Mouse (Mus musculus): Measurements from ENCODE around the gene Gpr157. TPM values are rescaled to one million over a fixed set of nuclear protein-coding genes. Genes with fewer than 3 reads are reported as not detected.

Gpr157 gene
- polyA plus RNA-seq, 1 experiment from 2014 or later, result 0.32 TPM

- WGBS, result 40% methylated on average over 18 of the region's 18 CpGs
- no peak overlapping the region for H3K4me3 ChIP-seq
- no peaks in the 10 kb centered on the region for H3K4me1 ChIP-seq
- no peak overlapping the region for H3K9ac ChIP-seq
- no peak overlapping the region for H3K27ac ChIP-seq
- ATAC-seq (replicated peaks), result no peak
- H3K27me3 ChIP-seq (replicated peaks), result no peaks in the 10 kb centered on the region
- H3K4me2 ChIP-seq, result no peak overlapping the region
- H3K9me3 ChIP-seq, result no peaks in the 10 kb centered on the region
- no peaks in the 10 kb centered on the region for H3K36me3 ChIP-seq (replicated peaks)
These were observed 11.0 kb upstream of the Gpr157 start for GRCm38 (mm10) chr4:150076147-150076546.

GRCm38 (mm10) chr4:150078646-150079045, 8.5 kb upstream of the Gpr157 start:
- 75% methylated on average over 2 of the region's 2 CpGs for WGBS
- Histone ChIP-seq H3K4me3 (no peak overlapping the region), H3K4me1 (no peaks in the 10 kb centered on the region), H3K4me2 (no peak overlapping the region), H3K27ac (no peak overlapping the region), H3K9me3 (no peaks in the 10 kb centered on the region), H3K36me3 (replicated peaks) (no peaks in the 10 kb centered on the region), H3K9ac (no peak overlapping the region), H3K27me3 (replicated peaks) (no peaks in the 10 kb centered on the region)
- ATAC-seq (replicated peaks), result no peak

GRCm38 (mm10) chr4:150079244-150079643, 7.9 kb upstream of the Gpr157 start:
- WGBS, result 72% methylated on average over 7 of the region's 7 CpGs
- Histone ChIP-seq H3K4me2 (no peak overlapping the region), H3K4me1 (no peaks in the 10 kb centered on the region), H3K36me3 (replicated peaks) (no peaks in the 10 kb centered on the region), H3K9me3 (no peaks in the 10 kb centered on the region), H3K9ac (no peak overlapping the region), H3K4me3 (no peak overlapping the region), H3K27ac (no peak overlapping the region), H3K27me3 (replicated peaks) (no peaks in the 10 kb centered on the region)
- no peak for ATAC-seq (replicated peaks)

- no peaks in the 10 kb centered on the region for H3K36me3 ChIP-seq (replicated peaks)
- H3K27ac ChIP-seq, result no peak overlapping the region
- 84% methylated on average over 11 of the region's 11 CpGs for WGBS
- no peaks in the 10 kb centered on the region for H3K27me3 ChIP-seq (replicated peaks)
- H3K4me2 ChIP-seq, result no peak overlapping the region
- H3K9ac ChIP-seq, result no peak overlapping the region
- no peak for ATAC-seq (replicated peaks)
- H3K4me3 ChIP-seq, result no peak overlapping the region
- H3K4me1 ChIP-seq, result no peaks in the 10 kb centered on the region
- H3K9me3 ChIP-seq, result no peaks in the 10 kb centered on the region
These were observed 6.7 kb upstream of the Gpr157 start for GRCm38 (mm10) chr4:150080330-150080967.

GRCm38 (mm10) chr4:150085366-150085765, 1.8 kb upstream of the Gpr157 start:
- Histone ChIP-seq H3K4me1 (peaks cover 14% of the 10 kb centered on the region), H3K27me3 (replicated peaks) (peaks cover 25% of the 10 kb centered on the region), H3K27ac (no peak overlapping the region), H3K9ac (no peak overlapping the region), H3K36me3 (replicated peaks) (no peaks in the 10 kb centered on the region), H3K9me3 (no peaks in the 10 kb centered on the region), H3K4me3 (no peak overlapping the region), H3K4me2 (no peak overlapping the region)
- ATAC-seq (replicated peaks), result no peak
- WGBS, result 78% methylated on average over 4 of the region's 4 CpGs

GRCm38 (mm10) chr4:150086841-150087160, 364 bp upstream of the Gpr157 start:
- ATAC-seq (replicated peaks), result no peak
- Histone ChIP-seq H3K4me1 (peaks cover 14% of the 10 kb centered on the region), H3K4me3 (peak overlapping the region; percentile 52), H3K27ac (no peak overlapping the region), H3K4me2 (peak overlapping the region; percentile 100), H3K36me3 (replicated peaks) (no peaks in the 10 kb centered on the region), H3K9ac (peak overlapping the region; percentile 41; the same call in 1 of the 2 replicates), H3K9me3 (no peaks in the 10 kb centered on the region), H3K27me3 (replicated peaks) (peaks cover 29% of the 10 kb centered on the region)
- 2% methylated on average over 7 of the region's 7 CpGs for WGBS

GRCm38 (mm10) chr4:150087890-150088530, 845 bp downstream of the Gpr157 start:
- Histone ChIP-seq H3K36me3 (replicated peaks) (no peaks in the 10 kb centered on the region), H3K27ac (no peak overlapping the region), H3K27me3 (replicated peaks) (peaks cover 29% of the 10 kb centered on the region), H3K9me3 (no peaks in the 10 kb centered on the region), H3K4me2 (peak overlapping the region; percentile 100), H3K4me3 (peak overlapping the region; percentile 52), H3K9ac (peak overlapping the region; percentile 41), H3K4me1 (peaks cover 14% of the 10 kb centered on the region)
- no peak for ATAC-seq (replicated peaks)
- 16% methylated on average over 29 of the region's 29 CpGs for WGBS

- Histone ChIP-seq H3K27me3 (replicated peaks) (peaks cover 29% of the 10 kb centered on the region), H3K27ac (no peak overlapping the region), H3K4me3 (no peak overlapping the region), H3K4me1 (peaks cover 14% of the 10 kb centered on the region), H3K4me2 (no peak overlapping the region), H3K9me3 (no peaks in the 10 kb centered on the region), H3K36me3 (replicated peaks) (no peaks in the 10 kb centered on the region), H3K9ac (no peak overlapping the region)
- 73% methylated on average over 10 of the region's 10 CpGs for WGBS
- no peak for ATAC-seq (replicated peaks)
These were observed 2.0 kb downstream of the Gpr157 start for GRCm38 (mm10) chr4:150089121-150089520.

GRCm38 (mm10) chr4:150091887-150092582, 4.9 kb downstream of the Gpr157 start:
- Histone ChIP-seq H3K27me3 (replicated peaks) (peaks cover 29% of the 10 kb centered on the region), H3K9me3 (no peaks in the 10 kb centered on the region), H3K4me1 (peaks cover 11% of the 10 kb centered on the region), H3K9ac (no peak overlapping the region), H3K4me3 (no peak overlapping the region), H3K36me3 (replicated peaks) (no peaks in the 10 kb centered on the region), H3K27ac (no peak overlapping the region), H3K4me2 (no peak overlapping the region)
- 86% methylated on average over 18 of the region's 18 CpGs for WGBS
- no peak for ATAC-seq (replicated peaks)

- Histone ChIP-seq H3K4me1 (peaks cover 8% of the 10 kb centered on the region), H3K27me3 (replicated peaks) (peaks cover 28% of the 10 kb centered on the region), H3K9me3 (no peaks in the 10 kb centered on the region), H3K4me2 (no peak overlapping the region), H3K4me3 (no peak overlapping the region), H3K27ac (no peak overlapping the region), H3K9ac (no peak overlapping the region), H3K36me3 (replicated peaks) (no peaks in the 10 kb centered on the region)
- WGBS, result 62% methylated on average over 3 of the region's 3 CpGs
- ATAC-seq (replicated peaks), result no peak
These were observed 5.4 kb downstream of the Gpr157 start for GRCm38 (mm10) chr4:150092583-150092902.

- H3K4me3 ChIP-seq, result no peak overlapping the region
- WGBS, result 29% methylated on average over 11 of the region's 12 CpGs
- H3K4me1 ChIP-seq, result no peaks in the 10 kb centered on the region
- no peak overlapping the region for H3K27ac ChIP-seq
- H3K27me3 ChIP-seq (replicated peaks), result peaks cover 17% of the 10 kb centered on the region
- H3K36me3 ChIP-seq (replicated peaks), result no peaks in the 10 kb centered on the region
- no peak overlapping the region for H3K4me2 ChIP-seq
- H3K9ac ChIP-seq, result no peak overlapping the region
- no peaks in the 10 kb centered on the region for H3K9me3 ChIP-seq
- ATAC-seq (replicated peaks), result no peak
These were observed 6.6 kb downstream of the Gpr157 start for GRCm38 (mm10) chr4:150093560-150094462.

- no peak overlapping the region for H3K4me2 ChIP-seq
- H3K9me3 ChIP-seq, result no peaks in the 10 kb centered on the region
- H3K4me1 ChIP-seq, result no peaks in the 10 kb centered on the region
- H3K9ac ChIP-seq, result no peak overlapping the region
- no peak for ATAC-seq (replicated peaks)
- no peak overlapping the region for H3K4me3 ChIP-seq
- WGBS, result 25% methylated on average over 5 of the region's 5 CpGs
- H3K36me3 ChIP-seq (replicated peaks), result no peaks in the 10 kb centered on the region
- no peak overlapping the region for H3K27ac ChIP-seq
- H3K27me3 ChIP-seq (replicated peaks), result peaks cover 12% of the 10 kb centered on the region
These were observed 7.3 kb downstream of the Gpr157 start for GRCm38 (mm10) chr4:150094463-150094789.
